Mouse (Mus musculus): ENCODE data around the gene Erc2.

DNA sequence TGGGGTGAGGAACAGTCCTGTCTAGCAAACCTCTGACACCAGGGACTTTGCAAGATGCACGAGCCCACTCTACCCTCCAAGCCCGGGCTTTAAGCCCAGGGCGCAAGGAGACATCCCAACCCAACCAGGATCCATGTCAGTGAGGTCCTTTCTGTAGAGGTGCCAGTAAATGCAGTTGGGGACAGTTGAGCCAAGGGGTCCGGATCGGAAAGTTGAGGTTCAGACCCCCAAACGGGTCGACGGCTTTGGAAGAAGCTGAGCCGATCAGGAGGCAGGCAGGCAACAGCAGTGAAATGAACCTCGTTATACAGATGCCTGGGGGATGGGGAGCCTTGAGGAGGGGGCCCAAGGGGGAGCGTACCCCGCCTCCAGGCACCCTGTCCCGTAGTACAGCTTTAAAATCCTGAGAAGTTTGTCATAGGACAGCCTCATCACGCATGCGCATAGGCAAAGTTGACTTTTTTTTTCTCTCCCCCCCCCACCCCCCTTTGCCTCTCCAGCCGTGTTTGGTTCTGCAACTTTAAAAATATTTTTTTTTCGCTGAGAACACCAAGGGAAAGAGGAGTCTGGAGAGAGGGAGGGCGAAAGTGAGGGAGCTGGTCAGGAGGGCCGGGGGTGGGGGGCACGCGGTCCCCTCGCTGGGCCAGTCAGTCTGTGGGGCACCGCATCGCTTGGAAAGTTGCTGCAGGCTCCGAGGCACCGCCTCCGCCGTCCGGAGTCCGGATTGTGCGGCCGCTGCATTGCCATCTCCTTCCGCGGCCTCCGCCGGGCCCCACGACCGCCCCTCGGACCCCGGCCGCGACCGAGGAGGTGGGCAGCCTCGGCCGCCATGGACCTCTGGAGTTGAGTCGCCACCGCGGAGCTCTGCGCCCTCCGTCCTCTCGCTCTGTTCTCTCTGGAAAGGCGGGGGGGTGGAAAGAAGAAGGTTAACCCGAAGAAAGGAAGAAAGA is 882.1 kb downstream of the Erc2 start, which contains the start of gene Wnt5a:
- TF ChIP-seq E2F4 (IDR thresholded peaks at IDR 0.05; ENCODE audit: insufficient replicate concordance, low read depth, low read length), result no peak
- TF ChIP-seq ETS1 (conservative IDR thresholded peaks at IDR 0.05; ENCODE audit: low read depth, low read length), result no peak
- no peak for TF ChIP-seq CTCF (conservative IDR thresholded peaks at IDR 0.05 in 1 of 2, IDR thresholded peaks at IDR 0.05 in 1 of 2; ENCODE audit: low read depth in 2 of 2, low read length in 2 of 2)
- no peak for TF ChIP-seq SIN3A (IDR thresholded peaks at IDR 0.05; ENCODE audit: low read length)
- no peak for TF ChIP-seq MAX (IDR thresholded peaks at IDR 0.05; ENCODE audit: low read length)
- TF ChIP-seq CHD2 (IDR thresholded peaks at IDR 0.05; ENCODE audit: low read length), result no peak
- TF ChIP-seq GABPA (IDR thresholded peaks at IDR 0.05; ENCODE audit: insufficient replicate concordance, low read depth, low read length), result no peak
- TF ChIP-seq KAT2A (IDR thresholded peaks at IDR 0.05; ENCODE audit: insufficient replicate concordance, low read length), result no peak
- TF ChIP-seq MAFK (IDR thresholded peaks at IDR 0.05; ENCODE audit: insufficient replicate concordance, low read length), result no peak
- TF ChIP-seq HCFC1 (IDR thresholded peaks at IDR 0.05; ENCODE audit: low read depth, low read length), result no peak
- TF ChIP-seq POLR2A (IDR thresholded peaks at IDR 0.05; ENCODE audit: low read depth, low read length), result no peak
- TF ChIP-seq RCOR1 (conservative IDR thresholded peaks at IDR 0.05; ENCODE audit: low read depth, low read length), result no peak

Data from CH12.LX (cell line).